Mouse (Mus musculus) layer of hippocampus, postnatal 10 days (tissue): ENCODE data around the gene Lipc. TPM values are rescaled to one million over a fixed set of nuclear protein-coding genes. Genes with fewer than 3 reads are reported as not detected.

Experiments used
- DNase-seq, 2 experiments: peaks; one replicate each; pipeline ENCODE4 v3.0.0; 2021; ENCODE audit warnings: low spot score in 2 of 2
- total RNA-seq, 2 experiments: library from RNA; stranded (reverse); gene quantifications; 2 replicates each; pipeline ENCODE4 v1.2.3; 2021

The Lipc gene
- total RNA-seq, 2 experiments from 2014 or later = 0.82 to 1.1 TPM

DNA sequence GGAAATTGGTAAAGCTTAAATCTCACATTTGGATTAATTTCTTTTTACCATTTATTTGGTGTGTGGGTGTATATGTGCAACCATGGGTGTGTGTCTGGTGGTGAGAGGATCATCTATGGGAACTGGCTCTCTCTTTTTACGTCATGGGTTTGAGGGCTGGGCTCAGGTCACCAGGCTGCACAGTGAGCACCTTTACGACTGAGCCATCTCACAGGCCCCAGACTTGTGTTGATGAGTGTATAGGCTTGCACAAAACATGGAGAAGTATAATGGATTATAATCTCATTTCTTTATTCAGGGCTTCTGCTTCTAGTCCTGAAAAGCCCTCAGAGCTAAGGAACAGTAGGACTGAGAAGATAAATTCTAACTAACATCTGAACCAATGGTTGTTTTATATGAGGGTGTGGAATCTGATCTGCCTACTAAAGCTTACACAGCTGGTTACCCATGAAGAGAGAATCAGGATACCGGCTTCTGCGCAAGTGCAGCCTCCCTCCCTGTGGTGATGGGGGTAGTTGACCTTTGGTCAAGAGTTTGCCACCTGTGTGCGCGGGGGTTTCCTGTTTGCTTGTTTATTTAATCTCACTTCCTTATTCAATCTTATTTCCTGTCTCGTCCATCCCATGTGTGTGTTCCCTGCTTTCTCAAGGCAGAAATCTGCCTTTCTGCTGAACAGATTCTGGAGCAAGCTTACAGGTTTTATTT lies 122.1 kb downstream of the Lipc start:
- no peak for DNase-seq

DNA sequence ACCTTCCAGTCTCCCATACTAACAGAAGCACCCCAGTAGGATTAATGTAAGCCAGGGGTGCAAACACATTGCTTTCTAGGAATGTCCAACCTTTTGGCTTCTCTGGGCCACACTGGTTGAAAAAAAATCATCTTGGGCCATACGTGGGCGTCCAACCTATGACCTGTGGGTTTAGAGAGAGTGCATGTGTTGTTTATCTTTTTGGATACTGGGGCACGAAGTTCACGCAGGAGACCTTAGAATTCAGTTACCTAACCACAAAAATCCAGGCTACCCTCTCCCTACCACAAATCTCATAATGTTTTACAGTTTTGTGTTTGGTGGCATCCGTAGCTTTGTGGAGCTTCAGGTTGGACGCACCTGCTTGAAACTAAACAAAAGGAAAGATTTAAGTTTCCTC lies 124.1 kb downstream of the Lipc start:
- DNase-seq = no peak

- no peak for DNase-seq
These were observed 127.9 kb downstream of the Lipc start for GRCm38 (mm10) chr9:70824103-70824502.

DNA sequence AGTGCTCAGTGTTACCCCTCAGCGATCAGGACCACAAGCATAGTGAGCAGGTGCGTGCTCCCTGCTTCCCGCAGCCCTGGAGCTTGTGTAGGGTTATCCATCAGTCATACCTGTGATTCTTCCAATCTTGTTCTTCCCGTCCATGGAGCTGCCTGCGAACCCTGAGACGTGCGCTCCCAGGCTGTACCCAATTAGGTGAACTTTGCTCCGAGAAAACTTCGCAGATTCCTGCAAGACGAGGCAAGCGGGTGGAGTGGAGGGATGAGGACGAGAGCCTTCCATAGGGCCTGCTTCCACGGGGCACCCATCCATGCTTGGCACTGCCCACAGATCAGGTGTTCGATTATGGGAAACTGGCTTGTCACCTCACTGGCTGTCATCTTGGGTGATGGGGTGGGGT lies 133.3 kb downstream of the Lipc start:
- DNase-seq = no peak

DNA sequence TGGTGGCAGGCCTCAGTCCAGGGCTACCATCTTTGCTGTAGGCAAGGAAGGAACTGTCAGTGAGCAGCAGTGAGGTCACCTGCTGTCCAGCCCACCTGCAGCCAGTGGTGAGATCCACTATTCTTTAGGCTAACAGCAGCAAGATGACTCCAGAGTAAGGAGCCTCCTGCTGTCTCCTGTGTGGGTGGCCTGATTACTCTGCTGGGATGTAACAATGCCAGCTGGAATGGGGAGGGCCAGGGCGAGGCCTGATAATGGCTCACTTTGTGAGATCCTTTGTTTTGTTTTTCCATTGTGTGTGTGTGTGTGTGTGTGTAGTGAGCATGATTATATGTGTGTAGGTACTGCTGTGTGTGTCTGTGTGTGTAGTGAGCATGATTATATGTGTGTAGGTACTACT lies 134.6 kb downstream of the Lipc start:
- DNase-seq = no peak

DNA sequence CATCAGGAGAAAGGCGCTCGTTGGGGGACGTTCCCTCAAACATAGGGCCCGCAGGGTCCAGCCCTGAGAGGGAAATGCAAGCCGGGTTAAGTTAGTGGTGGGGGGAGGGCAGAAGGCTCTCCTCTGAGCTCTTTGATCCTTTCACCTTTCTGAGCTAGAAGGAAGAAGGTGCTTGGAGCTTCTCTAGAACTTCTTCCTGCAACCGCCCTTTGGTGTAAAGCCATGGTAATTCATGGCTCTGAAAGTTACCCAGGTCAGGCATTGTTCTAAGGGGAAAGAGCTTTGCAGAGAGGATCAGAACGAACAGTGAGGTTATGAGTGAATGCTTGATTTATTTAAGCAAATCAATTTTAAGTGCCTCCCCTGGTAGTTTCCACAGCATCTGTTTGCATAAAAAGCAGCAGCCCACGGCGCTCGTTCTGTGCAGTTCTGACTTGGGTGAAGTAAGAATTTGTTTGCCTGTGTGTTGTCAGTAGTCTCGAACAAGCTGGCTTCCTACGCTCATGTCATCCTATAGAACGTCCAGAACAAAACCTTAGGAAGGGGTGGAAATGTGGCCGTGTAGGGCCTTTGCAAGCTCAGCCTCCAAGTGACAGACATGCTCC lies 135.2 kb downstream of the Lipc start:
- DNase-seq = peak in 1 of 2 experiments; percentile 24

DNA sequence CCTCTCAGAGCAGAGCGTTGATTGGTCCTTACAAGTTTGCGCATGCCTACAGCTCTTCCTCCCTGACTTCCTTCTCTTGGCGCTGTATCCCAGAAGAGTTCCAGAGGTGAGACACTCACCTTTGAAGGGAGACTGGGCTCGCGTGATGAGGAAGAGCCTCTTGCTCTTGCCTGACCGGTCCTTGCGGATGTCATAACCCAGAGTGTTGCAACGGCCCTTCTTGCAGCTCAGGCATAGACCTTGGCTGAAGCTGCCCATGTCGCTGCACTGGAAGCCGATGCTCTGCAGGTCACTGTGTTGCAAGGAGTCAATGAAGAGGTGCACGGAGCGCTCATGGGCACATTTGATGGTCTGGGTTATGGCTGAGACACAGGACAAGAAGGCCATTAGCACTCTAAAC lies 139.5 kb downstream of the Lipc start:
- DNase-seq = no peak

- no peak for DNase-seq
These were observed 144.3 kb downstream of the Lipc start for GRCm38 (mm10) chr9:70807714-70808113.

- no peak for DNase-seq
These were observed 146.0 kb downstream of the Lipc start for GRCm38 (mm10) chr9:70806069-70806468.

- no peak for DNase-seq
These were observed 149.2 kb downstream of the Lipc start for GRCm38 (mm10) chr9:70802816-70803215.

GRCm38 (mm10) chr9:70801761-70802160 lies 150.3 kb downstream of the Lipc start:
- no peak for DNase-seq

DNA sequence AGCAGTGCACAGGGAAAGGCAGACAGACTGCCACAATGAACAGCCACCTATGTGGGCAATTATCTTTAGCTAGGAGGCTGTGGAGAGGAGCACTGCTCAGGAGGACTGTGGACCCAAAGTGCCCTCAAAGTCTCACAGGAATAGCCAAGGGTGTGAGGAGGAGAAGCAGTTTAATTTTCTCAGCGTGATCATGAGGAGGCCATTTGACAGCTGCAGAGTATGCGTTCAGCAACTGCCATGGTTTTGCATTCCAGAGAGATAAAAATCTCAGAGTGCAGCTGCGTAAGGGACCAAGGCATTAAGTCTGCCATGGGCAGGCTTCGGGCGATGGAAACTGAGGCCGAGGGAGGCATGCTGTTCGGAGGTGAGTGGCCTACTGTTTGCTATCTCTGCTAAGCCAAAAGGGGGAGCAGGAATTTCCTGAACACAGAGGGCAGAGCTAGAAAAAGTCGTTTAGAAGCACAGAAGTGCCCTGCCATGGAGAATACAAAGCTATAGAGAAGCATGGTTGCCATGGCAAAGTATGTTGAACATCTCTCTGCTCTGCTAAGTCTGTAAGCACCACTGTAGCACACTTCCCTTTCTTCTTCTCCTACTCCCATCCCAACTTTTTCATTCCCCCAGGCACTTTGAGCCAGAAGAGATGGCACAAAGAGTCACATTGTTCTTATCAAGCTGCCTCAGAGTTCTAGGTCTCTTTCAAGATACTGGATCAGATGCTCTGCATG lies 151.3 kb downstream of the Lipc start:
- no peak for DNase-seq

GRCm38 (mm10) chr9:70795439-70795757 lies 156.6 kb downstream of the Lipc start:
- DNase-seq = no peak

DNA sequence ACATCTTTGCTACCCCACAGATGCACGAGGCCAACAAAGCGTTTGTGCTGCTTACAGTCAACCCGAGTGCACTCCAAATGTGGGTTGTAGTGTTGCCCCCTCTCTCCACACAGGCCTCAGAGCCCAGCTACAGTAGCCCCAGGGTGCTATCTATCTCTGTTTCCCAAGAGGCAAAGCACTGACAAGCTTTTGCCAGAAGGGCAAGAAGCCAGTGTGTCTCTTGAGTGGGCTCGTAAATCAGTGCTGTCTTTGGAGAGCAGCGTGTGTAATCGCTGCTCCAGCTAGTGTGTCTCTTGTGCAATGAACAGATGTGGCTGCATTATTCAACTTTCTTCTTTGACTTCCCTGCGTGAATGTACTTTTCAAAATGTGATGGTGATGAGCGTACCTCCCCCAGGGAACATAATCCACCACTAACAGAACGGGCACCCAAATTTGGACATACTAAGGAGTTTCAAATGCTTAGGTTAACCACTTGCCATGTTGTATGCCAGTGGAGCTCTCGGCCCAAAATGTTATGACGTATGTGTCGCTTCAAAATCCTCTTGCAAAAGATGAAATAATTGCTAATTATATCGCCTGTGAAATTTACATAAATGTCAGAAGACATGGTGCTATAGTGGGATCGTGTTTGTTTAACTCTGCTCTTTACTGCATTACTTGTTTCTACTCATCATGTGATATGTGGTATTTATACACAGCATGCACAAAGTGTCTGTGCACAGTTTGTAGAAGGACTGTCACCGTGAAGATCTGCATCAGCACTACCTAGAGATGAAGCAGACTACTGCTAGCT lies 157.2 kb downstream of the Lipc start:
- no peak for DNase-seq

GRCm38 (mm10) chr9:70790621-70791020 lies 161.4 kb downstream of the Lipc start:
- no peak for DNase-seq

- no peak for DNase-seq
These were observed 163.3 kb downstream of the Lipc start for GRCm38 (mm10) chr9:70788705-70789104.

GRCm38 (mm10) chr9:70782191-70782590 lies 169.8 kb downstream of the Lipc start:
- DNase-seq = no peak

- no peak for DNase-seq
These were observed 176.5 kb downstream of the Lipc start for GRCm38 (mm10) chr9:70775517-70775916.

GRCm38 (mm10) chr9:70760974-70761373 lies 191.1 kb downstream of the Lipc start:
- DNase-seq = no peak

- DNase-seq = no peak
These were observed 200.4 kb downstream of the Lipc start for GRCm38 (mm10) chr9:70751504-70752222.
